In genomic region chr10:94924450-94924849, GRCm38 (mm10) we compare ENCODE assay signal across 25 mouse cellular contexts. TPM values are rescaled to one million over a fixed set of nuclear protein-coding genes. Genes with fewer than 3 reads are reported as not detected.
DNase-seq lines count a peak whose midpoint lies in the region; ATAC-seq and TF ChIP-seq lines count a peak whose summit lies in the region.
"Had no signal": no experiment of that assay in that cellular context is flagged by ENCODE, and none has a peak within 500 bp of the region (broad histone marks: within the 10 kb centered on the region; RNA-seq: fewer than 3 reads in every experiment).

No protein-coding gene starts in this region.

- H3K9ac ChIP-seq in heart, embryonic 12.5 days: no peak overlapping the region
- H3K9ac ChIP-seq in liver, embryonic 11.5 days (ENCODE audit: low read depth, low read length): no peak overlapping the region
- H3K9ac ChIP-seq in liver, postnatal 0 days (replicated peaks): no peak overlapping the region
- H3K9ac ChIP-seq: hindbrain, embryonic 15.5 days; intestine, embryonic 15.5 days; midbrain, embryonic 13.5 days; stomach, embryonic 15.5 days had no signal

- DNase-seq in heart, adult 11 months: no peak
- DNase-seq in liver, embryonic 11.5 days (ENCODE audit: low spot score): no peak
- DNase-seq in liver, postnatal 0 days: no peak
- DNase-seq in urinary bladder, postnatal 4 days (ENCODE audit: low spot score in 2 of 2): no peak
- no peak for DNase-seq in gastrocnemius, adult 8-10 months (ENCODE audit: low spot score in 2 of 2)
- DNase-seq in frontal cortex, postnatal 25 days (ENCODE audit: low spot score in 2 of 2): no peak
- DNase-seq: adrenal gland, adult 2 months; cerebellum, adult 8-10 months; cerebellum, postnatal 36 days; gastrocnemius, adult 2 months; heart, postnatal 10 days; kidney, adult 8-10 months; kidney, postnatal 10 days; lung, adult 18-20 months; lung, postnatal 10 days; thymus, adult 18-20 months; thymus, postnatal 36 days had no signal

- no peak for ATAC-seq in heart, embryonic 12.5 days (ENCODE audit: insufficient number of reproducible peaks, low FRiP score)
- peak; percentile 46 for ATAC-seq in liver, embryonic 11.5 days (replicated peaks; ENCODE audit: low FRiP score)
- ATAC-seq in liver, postnatal 0 days: no peak
- ATAC-seq: intestine, embryonic 15.5 days; midbrain, embryonic 13.5 days; Patski had no signal

- H3K4me1 ChIP-seq in heart, embryonic 12.5 days (replicated peaks): peaks cover 22% of the 10 kb centered on the region
- H3K4me1 ChIP-seq in bone marrow, adult 2 months (ENCODE audit: control insufficient read depth, insufficient read depth, low read length): peaks cover 11% of the 10 kb centered on the region
- H3K4me1 ChIP-seq in liver, embryonic 11.5 days (replicated peaks; ENCODE audit: control insufficient read depth, insufficient read depth, low read length): peaks cover 51% of the 10 kb centered on the region
- peaks cover 34% of the 10 kb centered on the region for H3K4me1 ChIP-seq in liver, postnatal 0 days (ENCODE audit: insufficient read depth)

- peak overlapping the region; percentile 28; the same call in 1 of the 2 replicates for H3K27ac ChIP-seq in heart, embryonic 12.5 days (ENCODE audit: poor library complexity, severe bottlenecking)
- H3K27ac ChIP-seq in bone marrow, adult 2 months (ENCODE audit: control insufficient read depth, insufficient read depth, low read depth, low read length, poor library complexity): peak overlapping the region; percentile 38; the same call in 1 of the 2 replicates
- peak overlapping the region; percentile 57; the same call in 1 of the 2 replicates for H3K27ac ChIP-seq in liver, embryonic 11.5 days (ENCODE audit: low read depth, low read length)
- H3K27ac ChIP-seq in liver, postnatal 0 days (ENCODE audit: low read depth): peak overlapping the region; percentile 73
- H3K27ac ChIP-seq: gastrocnemius, adult 2 months; hindbrain, embryonic 15.5 days; intestine, embryonic 15.5 days; limb, embryonic 10.5 days; midbrain, embryonic 13.5 days; stomach, embryonic 15.5 days had no signal

- H3K36me3 ChIP-seq in heart, embryonic 12.5 days: no peaks in the 10 kb centered on the region
- H3K36me3 ChIP-seq in liver, embryonic 11.5 days (ENCODE audit: control insufficient read depth, insufficient read depth, low read length): no peaks in the 10 kb centered on the region
- H3K36me3 ChIP-seq in liver, postnatal 0 days (replicated peaks; ENCODE audit: insufficient read depth, low read length): no peaks in the 10 kb centered on the region
- H3K36me3 ChIP-seq: intestine, embryonic 15.5 days; limb, embryonic 10.5 days; stomach, embryonic 15.5 days had no signal

- TF ChIP-seq CTCF in bone marrow, adult 2 months (IDR thresholded peaks at IDR 0.05; ENCODE audit: control insufficient read depth, insufficient read depth, low read length): no peak
- no peak for TF ChIP-seq CTCF in liver, postnatal 0 days (IDR thresholded peaks at IDR 0.05; ENCODE audit: low read depth)

- no peaks in the 10 kb centered on the region for H3K27me3 ChIP-seq in heart, embryonic 12.5 days (replicated peaks)
- no peaks in the 10 kb centered on the region for H3K27me3 ChIP-seq in liver, embryonic 11.5 days (replicated peaks; ENCODE audit: control insufficient read depth, insufficient read depth, low read length)
- no peaks in the 10 kb centered on the region for H3K27me3 ChIP-seq in liver, postnatal 0 days (ENCODE audit: insufficient read depth, low read length)
- H3K27me3 ChIP-seq: hindbrain, embryonic 15.5 days; intestine, embryonic 15.5 days; midbrain, embryonic 13.5 days; stomach, embryonic 15.5 days had no signal

- H3K4me3 ChIP-seq in heart, embryonic 12.5 days: no peak overlapping the region
- no peak overlapping the region for H3K4me3 ChIP-seq in bone marrow, adult 2 months (replicated peaks; ENCODE audit: control insufficient read depth, low read depth, low read length)
- H3K4me3 ChIP-seq in liver, embryonic 11.5 days (ENCODE audit: low read depth, low read length): no peak overlapping the region
- H3K4me3 ChIP-seq in liver, postnatal 0 days (ENCODE audit: low read depth, low read length): no peak overlapping the region
- H3K4me3 ChIP-seq: gastrocnemius, adult 2 months; hindbrain, embryonic 15.5 days; intestine, embryonic 15.5 days; limb, embryonic 10.5 days; midbrain, embryonic 13.5 days; stomach, embryonic 15.5 days had no signal

- no peak for TF ChIP-seq POLR2A in bone marrow, adult 2 months (IDR thresholded peaks at IDR 0.05; ENCODE audit: borderline replicate concordance, control insufficient read depth, low read depth, low read length)

- H3K9me3 ChIP-seq in heart, embryonic 12.5 days (replicated peaks): no peaks in the 10 kb centered on the region
- no peaks in the 10 kb centered on the region for H3K9me3 ChIP-seq in liver, embryonic 11.5 days (ENCODE audit: control insufficient read depth, low read length)
- no peaks in the 10 kb centered on the region for H3K9me3 ChIP-seq in liver, postnatal 0 days (ENCODE audit: low read length)
- H3K9me3 ChIP-seq: hindbrain, embryonic 15.5 days; intestine, embryonic 15.5 days; limb, embryonic 10.5 days; midbrain, embryonic 13.5 days; stomach, embryonic 15.5 days had no signal

- TF ChIP-seq EP300 in liver, postnatal 0 days (IDR thresholded peaks at IDR 0.05; ENCODE audit: low read depth): peak; percentile 81

- H3K4me2 ChIP-seq in heart, embryonic 12.5 days: no peak overlapping the region
- peak overlapping the region; percentile 9; the same call in 1 of the 2 replicates for H3K4me2 ChIP-seq in liver, embryonic 11.5 days
- peak overlapping the region; percentile 58 for H3K4me2 ChIP-seq in liver, postnatal 0 days (ENCODE audit: low read depth, low read length)
- H3K4me2 ChIP-seq: hindbrain, embryonic 15.5 days; intestine, embryonic 15.5 days; midbrain, embryonic 13.5 days; stomach, embryonic 15.5 days had no signal

- WGBS in heart, embryonic 12.5 days: 57% methylated on average over 4 of the region's 4 CpGs
- 62% methylated on average over 4 of the region's 4 CpGs for WGBS in bone marrow, adult 2 months
- 39% methylated on average over 4 of the region's 4 CpGs for WGBS in liver, embryonic 11.5 days
- 34% methylated on average over 4 of the region's 4 CpGs for WGBS in liver, postnatal 0 days (ENCODE audit: insufficient replicate concordance)

RNA-seq across cellular contexts. Expression of gene Plxnc1, which starts 20.2 kb away (rescaled TPM):
- polyA plus RNA-seq in heart, embryonic 12.5 days (2016; fragmentation: Nextera tagmentation; extraction: Ambion mirVana): 6.7 and 8.5 TPM in 2 replicates
- polyA plus RNA-seq in bone marrow, adult 2 months (2011; ENCODE audit: insufficient read depth, insufficient read length, low replicate concordance, missing spikeins): 4.2 and 16.4 TPM in 2 replicates
- polyA plus RNA-seq in liver, embryonic 11.5 days (2014; fragmentation: Nextera tagmentation; extraction: Ambion mirVana): 5.3 and 6.0 TPM in 2 replicates
- polyA plus RNA-seq in liver, postnatal 0 days (2015; fragmentation: Nextera tagmentation; extraction: Ambion mirVana): 2.7 and 2.8 TPM in 2 replicates
- total RNA-seq in gastrocnemius, adult 8-10 months (2022): under 1 TPM; 0.17 to 0.68 (median 0.43) TPM
